Mouse (Mus musculus) E14TG2a.4 (cell line): ENCODE data around the gene Ttll1.

ENCODE experiments used
- CTCF ChIP-seq: conservative IDR thresholded peaks from 2 replicates; pipeline ENCODE4 v1.5.1; 2014; ENCODE audit warnings: low read length
- POU5F1 ChIP-seq: IDR thresholded peaks from 2 replicates; pipeline ENCODE4 v1.6.1; 2014; ENCODE audit warnings: low read length, borderline replicate concordance

- no peak for TF ChIP-seq CTCF
- TF ChIP-seq POU5F1 = no peak
These were observed 59.0 kb downstream of the Ttll1 start for GRCm38 (mm10) chr15:83451621-83452210.
